Mouse (Mus musculus) midbrain, embryonic 16.5 days (tissue): Measurements from ENCODE around the gene Patl1. TPM values are rescaled to one million over a fixed set of nuclear protein-coding genes. Genes with fewer than 3 reads are reported as not detected.
"Not testable (repeated sequence)": the region's sequence is repeated elsewhere in the genome, so short reads cannot be mapped to it uniquely, and the experiment has no call there.

Experiments used
- ATAC-seq: fragments of 200-750 bp; cut with Nextera tagmentation; 2 replicates; pipeline ENCODE4 v1.8.0; 2017; ENCODE audit warnings: moderate TSS enrichment
- H3K27ac ChIP-seq: fragments of 300-500 bp; sonication (generic); 2 replicates; pipeline ENCODE4 v1.5.1; 2014; ENCODE audit warnings: mild to moderate bottlenecking, low read length, mixed read lengths
- H3K27me3 ChIP-seq: fragments of 300-500 bp; sonication (generic); 2 replicates; pipeline ENCODE4 v1.6.1; 2014; ENCODE audit warnings: low read depth, low read length, mixed read lengths; ENCODE audit not compliant: control insufficient read depth, insufficient read depth
- H3K36me3 ChIP-seq: fragments of 300-500 bp; sonication (generic); 2 replicates; pipeline ENCODE4 v1.6.1; 2014; ENCODE audit warnings: mild to moderate bottlenecking, low read length, moderate library complexity, mixed read lengths; ENCODE audit not compliant: control insufficient read depth, insufficient read depth
- H3K4me1 ChIP-seq: fragments of 300-500 bp; sonication (generic); 2 replicates; pipeline ENCODE4 v1.6.1; 2014; ENCODE audit warnings: mild to moderate bottlenecking, low read length, mixed read lengths; ENCODE audit not compliant: control insufficient read depth, insufficient read depth
- H3K4me2 ChIP-seq: fragments of 300-500 bp; sonication (generic); 2 replicates; pipeline ENCODE4 v1.6.1; 2014; ENCODE audit warnings: mild to moderate bottlenecking, low read length, mixed read lengths
- H3K4me3 ChIP-seq: fragments of 300-500 bp; sonication (generic); 2 replicates; pipeline ENCODE4 v1.5.1; 2014; ENCODE audit warnings: low read depth, mild to moderate bottlenecking, low read length, moderate library complexity, mixed read lengths
- H3K9ac ChIP-seq: fragments of 300-500 bp; sonication (generic); 2 replicates; pipeline ENCODE4 v1.6.1; 2014; ENCODE audit warnings: low read depth, low read length, mixed read lengths
- H3K9me3 ChIP-seq: fragments of 300-500 bp; sonication (generic); replicated peaks from 2 replicates; pipeline ENCODE4 v1.6.1; 2014; ENCODE audit warnings: mild to moderate bottlenecking, low read length, mixed read lengths; ENCODE audit not compliant: control insufficient read depth, poor library complexity, severe bottlenecking
- whole genome bisulfite sequencing: fragments of 180-500 bp; shearing (Covaris S2); extraction: QIAGEN DNeasy Blood & Tissue Kit; methylation state at CpG from one replicate; pipeline ENCODE4 v1.1.7; 2014; 5-methylcytosine and 5-hydroxymethylcytosine counted together
- polyA plus RNA-seq: library from polyadenylated mRNA; unstranded; fragments of >200 nt; fragmentation: Nextera tagmentation; extraction: Ambion mirVana; gene quantifications from 2 replicates; pipeline ENCODE4 v1.2.1, GENCODE M21; 2015

Gene Patl1
- polyA plus RNA-seq, 1 experiment from 2014 or later = 15.8 TPM

DNA sequence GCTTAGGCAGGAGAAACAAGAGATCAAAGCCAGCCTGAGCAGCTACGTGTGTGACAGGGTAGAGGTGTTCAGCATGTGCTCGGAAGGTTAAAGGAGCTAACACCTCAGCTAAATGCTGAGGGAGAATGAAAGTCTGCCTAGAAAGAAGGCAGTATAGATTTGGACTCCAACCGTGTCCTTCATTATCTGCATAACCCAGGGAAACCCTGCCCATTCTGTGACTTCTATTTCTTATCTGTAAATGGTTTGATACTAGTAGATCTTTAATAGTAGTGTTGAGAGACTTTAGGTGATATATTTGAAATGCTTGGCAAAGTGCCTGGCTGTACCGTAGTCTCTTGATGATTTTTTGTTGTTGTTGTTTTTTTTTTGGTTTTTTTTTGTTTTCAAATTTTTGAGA lies 63.5 kb downstream of the Patl1 start:
- peaks cover 54% of the 10 kb centered on the region for H3K36me3 ChIP-seq
- no peaks in the 10 kb centered on the region for H3K9me3 ChIP-seq
- no peak overlapping the region for H3K4me2 ChIP-seq
- no peaks in the 10 kb centered on the region for H3K4me1 ChIP-seq
- no peak overlapping the region for H3K9ac ChIP-seq
- no peak overlapping the region for H3K4me3 ChIP-seq
- ATAC-seq = no peak
- 83% methylated on average over 4 of the region's 4 CpGs for WGBS
- H3K27ac ChIP-seq = no peak overlapping the region
- H3K27me3 ChIP-seq = no peaks in the 10 kb centered on the region

DNA sequence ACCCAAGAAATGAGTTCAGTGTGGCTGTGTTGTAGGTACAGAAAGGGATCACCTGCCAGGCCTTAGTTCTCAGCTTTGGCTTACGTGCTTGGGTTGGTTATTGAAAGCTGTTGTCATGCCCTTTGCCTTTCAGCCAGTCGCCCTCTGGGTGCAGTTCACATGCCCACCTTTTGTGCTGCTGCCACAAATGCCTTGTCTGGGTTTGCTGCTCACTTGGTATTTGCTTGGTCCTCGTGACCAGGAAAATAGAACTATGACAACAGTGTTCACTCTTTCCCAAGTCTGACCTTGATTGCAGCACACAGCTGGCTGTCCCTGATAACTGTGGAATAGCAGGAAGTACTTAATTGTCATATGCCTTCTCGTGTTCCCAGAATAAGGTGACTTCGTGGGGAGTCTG lies 65.2 kb downstream of the Patl1 start:
- H3K27ac ChIP-seq = no peak overlapping the region
- H3K4me3 ChIP-seq = no peak overlapping the region
- ATAC-seq = no peak
- H3K4me2 ChIP-seq = no peak overlapping the region
- H3K9me3 ChIP-seq = no peaks in the 10 kb centered on the region
- WGBS = 91% methylated on average over 5 of the region's 5 CpGs
- H3K4me1 ChIP-seq = no peaks in the 10 kb centered on the region
- peaks cover 47% of the 10 kb centered on the region for H3K36me3 ChIP-seq
- no peaks in the 10 kb centered on the region for H3K27me3 ChIP-seq
- H3K9ac ChIP-seq = no peak overlapping the region

DNA sequence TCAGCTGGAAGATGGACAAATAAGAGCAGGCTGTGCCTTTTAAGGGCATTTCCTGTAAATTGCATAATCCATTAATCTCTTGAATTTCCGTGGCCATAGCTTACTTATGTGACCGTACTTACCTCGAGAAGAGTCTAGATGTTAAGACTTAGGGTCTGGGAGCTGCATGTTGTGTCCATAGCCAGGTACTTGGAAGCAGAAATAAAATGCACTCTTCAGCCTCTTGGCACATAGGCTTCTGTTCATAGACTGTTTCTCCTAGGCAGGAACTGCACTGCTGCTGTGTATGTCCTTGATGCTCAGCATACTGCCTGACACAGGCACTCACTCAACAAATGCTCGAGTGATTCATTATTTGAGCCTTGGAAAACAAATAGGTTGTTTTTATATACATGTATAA lies 68.3 kb downstream of the Patl1 start:
- no peaks in the 10 kb centered on the region for H3K27me3 ChIP-seq
- H3K27ac ChIP-seq = no peak overlapping the region
- WGBS = 94% methylated on average over 4 of the region's 4 CpGs
- H3K9me3 ChIP-seq = no peaks in the 10 kb centered on the region
- 0 out of 2 replicates have a peak overlapping the region, but pooled peaks have one; percentile 10 for H3K9ac ChIP-seq
- H3K4me1 ChIP-seq = no peaks in the 10 kb centered on the region
- H3K36me3 ChIP-seq = peaks cover 50% of the 10 kb centered on the region
- no peak overlapping the region for H3K4me2 ChIP-seq
- H3K4me3 ChIP-seq = no peak overlapping the region
- no peak for ATAC-seq

DNA sequence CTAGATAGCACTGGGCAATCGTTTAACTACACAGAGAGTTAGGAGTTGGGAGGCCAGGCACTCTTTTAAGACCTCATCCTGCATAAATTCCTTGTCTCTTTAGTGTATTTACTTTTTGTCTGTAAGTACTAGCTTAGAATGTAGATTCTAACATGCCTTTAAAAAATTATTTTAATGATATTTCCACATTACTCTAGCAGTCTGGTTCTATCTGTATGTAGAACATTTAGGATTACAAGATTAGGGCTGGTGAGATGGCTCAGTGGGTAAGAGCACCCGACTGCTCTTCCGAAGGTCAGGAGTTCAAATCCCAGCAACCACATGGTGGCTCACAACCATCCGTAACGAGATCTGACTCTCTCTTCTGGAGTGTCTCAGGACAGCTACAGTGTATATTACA lies 72.4 kb downstream of the Patl1 start:
- not testable (repeated sequence) for H3K9me3 ChIP-seq, H3K9ac ChIP-seq, H3K4me3 ChIP-seq, H3K27ac ChIP-seq, H3K4me1 ChIP-seq, H3K27me3 ChIP-seq, H3K4me2 ChIP-seq, ATAC-seq
- 82% methylated on average over 5 of the region's 5 CpGs for WGBS
- peaks cover 39% of the 10 kb centered on the region for H3K36me3 ChIP-seq

DNA sequence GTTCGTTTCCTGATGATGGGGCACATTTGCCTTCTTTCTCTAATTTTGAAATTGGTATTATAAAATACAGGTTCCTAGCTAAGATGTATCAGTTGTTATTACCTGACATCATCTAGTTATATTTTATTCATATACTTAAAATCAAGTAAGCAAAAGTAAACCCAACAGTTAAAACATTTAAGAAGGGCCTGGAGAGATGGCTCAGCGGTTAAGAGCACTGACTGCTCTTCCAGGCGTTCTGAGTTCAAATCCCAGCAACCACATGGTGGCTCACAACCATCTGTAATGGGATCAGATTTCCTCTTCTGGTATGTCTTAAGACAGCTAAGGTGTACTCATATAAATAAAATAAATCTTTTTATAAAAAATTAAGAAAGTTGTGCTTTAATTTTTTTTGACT lies 75.6 kb downstream of the Patl1 start:
- Histone ChIP-seq H3K27me3 (no peaks in the 10 kb centered on the region), H3K9me3 (no peaks in the 10 kb centered on the region), H3K9ac (no peak overlapping the region), H3K4me1 (no peaks in the 10 kb centered on the region), H3K36me3 (peaks cover 50% of the 10 kb centered on the region), H3K4me2 (no peak overlapping the region), H3K4me3 (no peak overlapping the region), H3K27ac (no peak overlapping the region)
- WGBS = 94% methylated on average over 3 of the region's 3 CpGs
- ATAC-seq = no peak

DNA sequence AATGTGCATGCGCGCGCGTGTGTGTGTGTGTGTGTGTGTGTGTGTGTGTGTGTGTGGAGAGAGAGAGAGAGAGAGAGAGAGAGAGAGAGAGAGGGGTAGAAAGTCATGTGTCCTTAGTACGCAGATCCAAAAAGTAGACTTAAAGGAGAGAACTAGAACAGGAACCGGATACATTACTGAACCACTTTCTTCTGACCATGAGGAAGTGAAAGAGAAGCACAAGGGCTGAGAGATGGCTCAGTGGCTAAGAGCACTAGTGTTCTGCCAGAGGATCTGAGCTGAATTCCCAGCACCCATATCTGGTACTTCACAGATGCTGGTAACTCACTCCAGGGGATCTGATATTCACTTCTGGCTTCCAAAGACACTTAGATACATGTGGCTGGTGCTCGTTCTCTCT lies 77.1 kb downstream of the Patl1 start:
- no peaks in the 10 kb centered on the region for H3K4me1 ChIP-seq
- H3K27me3 ChIP-seq = no peaks in the 10 kb centered on the region
- H3K27ac ChIP-seq = no peak overlapping the region
- H3K4me3 ChIP-seq = no peak overlapping the region
- no peak overlapping the region for H3K4me2 ChIP-seq
- 98% methylated on average over 7 of the region's 7 CpGs for WGBS
- ATAC-seq = no peak
- no peaks in the 10 kb centered on the region for H3K9me3 ChIP-seq
- no peak overlapping the region for H3K9ac ChIP-seq
- H3K36me3 ChIP-seq = peaks cover 39% of the 10 kb centered on the region

DNA sequence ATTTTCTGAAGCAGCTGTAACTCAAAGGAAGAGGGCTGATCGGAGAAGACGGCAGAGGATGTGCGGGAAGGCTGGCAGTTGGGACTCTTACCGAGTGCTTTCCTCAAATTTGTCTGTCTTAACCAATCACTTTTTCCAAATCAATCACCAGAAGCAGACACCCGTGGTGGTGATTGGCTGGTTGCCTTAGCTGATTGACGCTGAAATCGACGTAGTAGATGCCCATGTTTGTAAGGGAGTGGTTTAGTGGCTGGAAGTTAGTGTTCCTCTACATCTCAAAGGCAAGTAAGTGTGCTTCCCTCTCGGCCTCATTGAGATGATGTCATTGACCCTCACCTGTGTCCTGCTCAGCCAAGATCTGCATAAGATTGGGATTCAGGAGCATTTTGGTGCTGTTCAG lies 79.8 kb downstream of the Patl1 start:
- ATAC-seq = no peak
- WGBS = 93% methylated on average over 9 of the region's 9 CpGs
- no peak overlapping the region for H3K9ac ChIP-seq

DNA sequence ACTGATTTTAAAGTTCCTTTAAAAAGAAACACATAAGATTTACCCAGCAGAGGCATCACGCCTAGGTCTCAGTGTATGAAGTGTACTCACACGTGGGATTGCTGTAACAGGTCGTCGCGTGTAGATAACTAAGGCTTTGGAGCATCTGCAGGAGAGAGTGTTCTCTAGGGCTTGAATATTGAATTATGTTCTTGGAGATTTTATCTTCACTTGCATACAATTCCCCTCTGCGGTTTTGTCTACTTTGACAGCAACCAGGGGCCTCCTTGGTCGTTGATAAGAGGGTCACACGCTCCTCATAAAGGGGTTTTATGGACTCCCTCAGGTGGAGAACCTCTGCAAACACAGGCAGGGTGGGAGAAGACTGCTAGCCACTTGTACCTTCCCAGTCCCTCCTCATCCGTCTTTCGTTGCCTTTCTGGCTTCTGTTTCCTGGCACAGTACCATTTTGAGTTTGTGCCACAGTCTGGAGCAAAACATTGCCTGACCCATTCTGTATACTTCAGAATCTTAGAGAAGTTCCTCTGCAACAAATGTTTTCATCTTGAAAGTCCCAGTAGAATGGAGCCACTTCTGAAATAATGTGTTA lies 80.3 kb downstream of the Patl1 start:
- Histone ChIP-seq H3K4me1 (no peaks in the 10 kb centered on the region), H3K9me3 (no peaks in the 10 kb centered on the region), H3K4me3 (no peak overlapping the region), H3K9ac (no peak overlapping the region), H3K4me2 (no peak overlapping the region), H3K27me3 (no peaks in the 10 kb centered on the region), H3K27ac (no peak overlapping the region), H3K36me3 (peaks cover 42% of the 10 kb centered on the region)
- no peak for ATAC-seq
- 92% methylated on average over 10 of the region's 10 CpGs for WGBS

More for the DNA sequence above, 79.8 kb downstream of the Patl1 start:
- Histone ChIP-seq H3K9me3 (no peaks in the 10 kb centered on the region), H3K4me1 (no peaks in the 10 kb centered on the region), H3K27me3 (no peaks in the 10 kb centered on the region), H3K36me3 (peaks cover 42% of the 10 kb centered on the region), H3K4me2 (no peak overlapping the region), H3K27ac (no peak overlapping the region), H3K4me3 (no peak overlapping the region)
